ENCODE assay signal across 15 mouse cellular contexts in genomic region chr2:134931756-134932421, GRCm38 (mm10).
DNase-seq lines count a peak whose midpoint lies in the region; ATAC-seq lines count a peak whose summit lies in the region.
"Had no signal": no experiment of that assay in that cellular context is flagged by ENCODE, and none has a peak within 500 bp of the region (broad histone marks: within the 10 kb centered on the region; RNA-seq: fewer than 3 reads in every experiment).

No protein-coding gene starts in this region.

- 74% methylated on average over 5 of the region's 5 CpGs for WGBS in liver, embryonic 11.5 days
- WGBS in liver, embryonic 12.5 days (ENCODE audit: insufficient replicate concordance), result 69% methylated on average over 5 of the region's 5 CpGs
- WGBS in stomach, embryonic 15.5 days, result 50% methylated on average over 5 of the region's 5 CpGs

- H3K4me2 ChIP-seq in liver, embryonic 11.5 days, result peak overlapping the region; percentile 37
- no peak overlapping the region for H3K4me2 ChIP-seq in liver, embryonic 12.5 days
- H3K4me2 ChIP-seq in stomach, embryonic 15.5 days, result no peak overlapping the region
- H3K4me2 ChIP-seq: forebrain, embryonic 13.5 days; heart, embryonic 11.5 days had no signal

- H3K9ac ChIP-seq in liver, embryonic 11.5 days (ENCODE audit: low read depth, low read length), result no peak overlapping the region
- H3K9ac ChIP-seq in liver, embryonic 12.5 days, result no peak overlapping the region
- no peak overlapping the region for H3K9ac ChIP-seq in stomach, embryonic 15.5 days
- H3K9ac ChIP-seq: forebrain, embryonic 13.5 days had no signal

- no peaks in the 10 kb centered on the region for H3K27me3 ChIP-seq in liver, embryonic 11.5 days (replicated peaks; ENCODE audit: control insufficient read depth, insufficient read depth, low read length)
- no peaks in the 10 kb centered on the region for H3K27me3 ChIP-seq in liver, embryonic 12.5 days (replicated peaks)
- H3K27me3 ChIP-seq in stomach, embryonic 15.5 days (replicated peaks), result no peaks in the 10 kb centered on the region
- H3K27me3 ChIP-seq: forebrain, embryonic 13.5 days had no signal

- ATAC-seq in liver, embryonic 11.5 days (replicated peaks; ENCODE audit: low FRiP score), result no peak
- no peak for ATAC-seq in liver, embryonic 12.5 days
- peak; percentile 70 for ATAC-seq in stomach, embryonic 15.5 days (ENCODE audit: insufficient read depth, low FRiP score, low read depth)
- no peak for ATAC-seq in erythroid progenitor cell, adult 5-6 weeks (replicated peaks; ENCODE audit: low FRiP score, poor library complexity, severe bottlenecking)
- ATAC-seq: activated CD4-positive, CD25-positive, alpha-beta regulatory T cell, adult 4 months; forebrain, embryonic 13.5 days had no signal

- H3K4me1 ChIP-seq in liver, embryonic 11.5 days (replicated peaks; ENCODE audit: control insufficient read depth, insufficient read depth, low read length), result no peaks in the 10 kb centered on the region; the same call in 1 of the 2 replicates
- H3K4me1 ChIP-seq in liver, embryonic 12.5 days, result no peaks in the 10 kb centered on the region
- H3K4me1 ChIP-seq in stomach, embryonic 15.5 days, result no peaks in the 10 kb centered on the region

- no peaks in the 10 kb centered on the region for H3K9me3 ChIP-seq in liver, embryonic 11.5 days (ENCODE audit: control insufficient read depth, low read length)
- no peaks in the 10 kb centered on the region for H3K9me3 ChIP-seq in liver, embryonic 12.5 days (replicated peaks)
- no peaks in the 10 kb centered on the region for H3K9me3 ChIP-seq in stomach, embryonic 15.5 days
- H3K9me3 ChIP-seq: forebrain, embryonic 13.5 days; G1E had no signal

- no peak for DNase-seq in liver, embryonic 11.5 days (ENCODE audit: low spot score)
- peak; percentile 57 for DNase-seq in kidney, adult 18-20 months
- DNase-seq in kidney, postnatal 36 days, result peak; percentile 64 to 87
- DNase-seq in MN1 (ENCODE audit: low spot score), result no peak
- DNase-seq in layer of hippocampus, postnatal 14 days (ENCODE audit: low spot score in 2 of 2), result no peak
- DNase-seq: cerebellum, adult 9-11 months; right cerebral cortex, postnatal 14 days; thymus, postnatal 36 days had no signal

- no peak overlapping the region for H3K4me3 ChIP-seq in liver, embryonic 11.5 days (ENCODE audit: low read depth, low read length)
- H3K4me3 ChIP-seq in liver, embryonic 12.5 days, result no peak overlapping the region
- no peak overlapping the region for H3K4me3 ChIP-seq in stomach, embryonic 15.5 days (replicated peaks)
- H3K4me3 ChIP-seq: forebrain, embryonic 13.5 days had no signal

- H3K27ac ChIP-seq in liver, embryonic 11.5 days (ENCODE audit: low read depth, low read length), result no peak overlapping the region
- H3K27ac ChIP-seq in liver, embryonic 12.5 days, result no peak overlapping the region
- no peak overlapping the region for H3K27ac ChIP-seq in stomach, embryonic 15.5 days
- H3K27ac ChIP-seq: forebrain, embryonic 13.5 days had no signal

- H3K36me3 ChIP-seq in liver, embryonic 11.5 days (ENCODE audit: control insufficient read depth, insufficient read depth, low read length), result no peaks in the 10 kb centered on the region
- no peaks in the 10 kb centered on the region for H3K36me3 ChIP-seq in liver, embryonic 12.5 days
- H3K36me3 ChIP-seq in stomach, embryonic 15.5 days, result no peaks in the 10 kb centered on the region
- H3K36me3 ChIP-seq: G1E had no signal

Comparison
In these comparisons a context has a peak if more than half of its experiments do, and no peak if none do; other contexts are left out.
1. DNase-seq: peak in kidney, adult 18-20 months (single experiment) and kidney, postnatal 36 days (2 of 2); none in liver, embryonic 11.5 days (single experiment), MN1 (single experiment) and layer of hippocampus, postnatal 14 days (0 of 2).